Mouse (Mus musculus) ZHBTc4 (cell line): ENCODE results near the gene Col6a3.

Source experiments
- DNase-seq: peaks from one replicate; pipeline ENCODE4 v3.0.0-alpha.2; 2011; ENCODE audit warnings: low read depth, low spot score

The Col6a3 gene

GRCm38 (mm10) chr1:90843836-90844235, at the start of gene Col6a3:
TSS of gene Col6a3 (minus strand) at chr1:90843971.
- DNase-seq = no peak

GRCm38 (mm10) chr1:90885771-90886460, 42.1 kb upstream of the Col6a3 start:
- DNase-seq = no peak

- DNase-seq = no peak
These were observed 32.9 kb upstream of the Col6a3 start for GRCm38 (mm10) chr1:90876486-90877270.

GRCm38 (mm10) chr1:90875961-90876360, 32.2 kb upstream of the Col6a3 start:
- no peak for DNase-seq

GRCm38 (mm10) chr1:90875371-90875770, 31.6 kb upstream of the Col6a3 start:
- no peak for DNase-seq

GRCm38 (mm10) chr1:90870581-90870980, 26.8 kb upstream of the Col6a3 start:
- DNase-seq = no peak

- DNase-seq = no peak
These were observed 23.0 kb upstream of the Col6a3 start for GRCm38 (mm10) chr1:90866734-90867133.

- no peak for DNase-seq
These were observed 12.1 kb upstream of the Col6a3 start for GRCm38 (mm10) chr1:90855880-90856279.

- DNase-seq = no peak
These were observed 6.1 kb upstream of the Col6a3 start for GRCm38 (mm10) chr1:90849836-90850235.

- DNase-seq = no peak
These were observed 1.4 kb upstream of the Col6a3 start for GRCm38 (mm10) chr1:90845206-90845605.

GRCm38 (mm10) chr1:90842789-90843587, 783 bp downstream of the Col6a3 start:
- DNase-seq = no peak

GRCm38 (mm10) chr1:90840250-90840649, 3.5 kb downstream of the Col6a3 start:
- DNase-seq = peak; percentile 43

- DNase-seq = no peak
These were observed 5.1 kb downstream of the Col6a3 start for GRCm38 (mm10) chr1:90838657-90839056.

GRCm38 (mm10) chr1:90838221-90838620, 5.5 kb downstream of the Col6a3 start:
- peak; percentile 18 for DNase-seq

- DNase-seq = no peak
These were observed 7.5 kb downstream of the Col6a3 start for GRCm38 (mm10) chr1:90836178-90836740.

- no peak for DNase-seq
These were observed 9.1 kb downstream of the Col6a3 start for GRCm38 (mm10) chr1:90834701-90835100.

- DNase-seq = no peak
These were observed 13.8 kb downstream of the Col6a3 start for GRCm38 (mm10) chr1:90830006-90830405.

GRCm38 (mm10) chr1:90813226-90813625, 30.5 kb downstream of the Col6a3 start:
- DNase-seq = no peak

GRCm38 (mm10) chr1:90808930-90809329, 34.8 kb downstream of the Col6a3 start:
- DNase-seq = no peak

GRCm38 (mm10) chr1:90803104-90803503, 40.7 kb downstream of the Col6a3 start:
- DNase-seq = no peak

- DNase-seq = no peak
These were observed 42.7 kb downstream of the Col6a3 start for GRCm38 (mm10) chr1:90801067-90801466.

- no peak for DNase-seq
These were observed 43.3 kb downstream of the Col6a3 start for GRCm38 (mm10) chr1:90800466-90800865.
